Mouse (Mus musculus) monocyte, adult 5-6 weeks (primary cell): ENCODE measurements around the gene Zfp358. TPM values are rescaled to one million over a fixed set of nuclear protein-coding genes. Genes with fewer than 3 reads are reported as not detected.

Source experiments
- ATAC-seq: fragments of 153-309, 156-312 bp; replicated peaks from 2 replicates; pipeline ENCODE4 v1.8.0; 2017; ENCODE audit warnings: mild to moderate bottlenecking; ENCODE audit not compliant: low TSS enrichment, insufficient number of reproducible peaks, severe bottlenecking, poor library complexity, low FRiP score
- total RNA-seq: library from RNA; stranded (forward); fragments of 200-1000, 200-491, 200-594 nt; gene quantifications from 3 replicates; pipeline ENCODE4 v1.2.3, GENCODE M21; 2017

The Zfp358 gene
- total RNA-seq, 1 experiment from 2014 or later = 2.7 TPM

- ATAC-seq = no peak
Observed at GRCm38 (mm10) chr8:3495578-3496427, 2.9 kb downstream of the Zfp358 start.

- ATAC-seq = no peak
Observed at GRCm38 (mm10) chr8:3496428-3496748, 3.5 kb downstream of the Zfp358 start.

DNA sequence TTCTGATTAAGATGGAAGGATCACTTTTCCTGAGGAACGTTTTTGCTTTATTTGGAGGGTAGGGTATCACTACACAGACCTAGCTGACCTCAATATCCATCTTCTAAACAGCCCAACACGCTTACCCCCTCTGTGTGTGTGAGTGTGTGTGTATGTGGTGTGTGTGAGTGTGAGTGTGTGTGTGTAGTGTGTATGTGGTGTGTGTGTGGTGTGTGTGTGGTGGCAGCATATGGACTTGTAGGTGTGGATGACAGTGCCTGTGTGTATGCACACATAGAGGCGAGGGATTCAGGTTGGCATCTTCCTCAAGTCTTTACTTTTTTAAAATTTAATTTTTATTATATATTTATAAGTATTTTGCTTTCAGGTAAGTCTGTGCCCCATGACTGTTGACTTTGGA, 5.6 kb downstream of the Zfp358 start:
- no peak for ATAC-seq

DNA sequence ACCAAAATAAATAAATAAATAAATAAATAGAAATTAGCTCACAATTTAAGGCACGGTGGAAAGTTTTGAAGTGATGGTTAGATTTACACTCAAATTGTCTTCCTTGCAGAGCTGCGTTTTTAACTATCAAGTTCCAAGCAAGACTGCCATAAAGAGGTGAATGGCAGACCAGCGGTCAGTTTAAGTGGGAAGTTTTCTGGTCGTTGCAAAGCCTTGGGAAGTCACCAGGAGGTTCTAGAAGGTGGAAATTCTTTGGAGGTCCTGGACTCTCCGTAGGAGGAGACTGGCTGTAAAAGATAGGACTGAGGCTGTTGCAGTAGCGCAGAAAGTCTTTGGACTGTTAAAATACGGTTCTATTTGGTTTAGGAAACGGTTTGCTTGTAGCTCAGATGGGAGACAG, 6.8 kb downstream of the Zfp358 start:
- ATAC-seq = no peak

DNA sequence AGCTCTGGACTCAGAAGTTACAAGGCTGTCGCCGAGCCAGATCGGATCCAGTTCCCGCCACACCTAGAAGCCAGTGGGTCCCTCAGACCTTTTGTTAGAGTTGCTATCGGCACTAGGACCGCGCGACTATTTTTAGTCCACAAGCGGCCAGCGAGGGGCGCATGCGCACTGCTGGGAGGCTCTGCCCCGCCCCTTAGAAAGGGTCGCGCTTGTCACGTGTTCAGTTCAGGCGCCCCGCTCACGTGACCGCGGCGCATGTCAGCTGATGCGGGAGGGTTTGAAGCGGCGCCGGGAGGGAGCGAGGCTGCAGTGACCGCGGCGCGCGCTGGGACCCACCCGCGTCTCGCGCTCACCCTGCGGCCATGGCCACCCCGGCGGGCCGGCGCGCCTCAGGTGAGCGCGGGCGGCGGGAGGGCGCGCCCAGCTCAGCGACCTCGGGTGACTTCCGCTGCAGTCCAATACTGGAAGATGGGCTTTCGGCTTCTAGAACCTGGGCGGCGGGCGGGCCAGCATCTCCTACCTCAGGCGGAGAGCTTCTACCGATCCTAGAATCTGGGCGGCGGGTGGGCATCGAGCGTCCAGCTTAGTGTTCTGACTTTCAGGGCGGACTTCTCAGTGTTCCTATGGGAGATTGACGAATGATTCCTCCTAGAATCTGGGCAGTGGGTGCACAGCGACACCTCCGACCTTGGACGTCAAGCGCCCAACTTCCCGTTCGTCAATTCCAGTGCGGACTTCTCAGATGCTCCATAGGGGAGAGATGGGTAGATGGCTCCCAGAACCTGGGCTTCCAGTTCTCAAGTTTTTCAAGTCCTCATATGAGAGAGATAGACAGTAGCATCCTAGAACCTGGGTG, 7.5 kb downstream of the Zfp358 start, which contains the start of gene Mcoln1:
Gene Mcoln1, plus strand, starts transcription at position 223 of the 856 bp plus-strand sequence.
- ATAC-seq = peak; percentile 84

GRCm38 (mm10) chr8:3502217-3502616, 9.3 kb downstream of the Zfp358 start:
- ATAC-seq = no peak

DNA sequence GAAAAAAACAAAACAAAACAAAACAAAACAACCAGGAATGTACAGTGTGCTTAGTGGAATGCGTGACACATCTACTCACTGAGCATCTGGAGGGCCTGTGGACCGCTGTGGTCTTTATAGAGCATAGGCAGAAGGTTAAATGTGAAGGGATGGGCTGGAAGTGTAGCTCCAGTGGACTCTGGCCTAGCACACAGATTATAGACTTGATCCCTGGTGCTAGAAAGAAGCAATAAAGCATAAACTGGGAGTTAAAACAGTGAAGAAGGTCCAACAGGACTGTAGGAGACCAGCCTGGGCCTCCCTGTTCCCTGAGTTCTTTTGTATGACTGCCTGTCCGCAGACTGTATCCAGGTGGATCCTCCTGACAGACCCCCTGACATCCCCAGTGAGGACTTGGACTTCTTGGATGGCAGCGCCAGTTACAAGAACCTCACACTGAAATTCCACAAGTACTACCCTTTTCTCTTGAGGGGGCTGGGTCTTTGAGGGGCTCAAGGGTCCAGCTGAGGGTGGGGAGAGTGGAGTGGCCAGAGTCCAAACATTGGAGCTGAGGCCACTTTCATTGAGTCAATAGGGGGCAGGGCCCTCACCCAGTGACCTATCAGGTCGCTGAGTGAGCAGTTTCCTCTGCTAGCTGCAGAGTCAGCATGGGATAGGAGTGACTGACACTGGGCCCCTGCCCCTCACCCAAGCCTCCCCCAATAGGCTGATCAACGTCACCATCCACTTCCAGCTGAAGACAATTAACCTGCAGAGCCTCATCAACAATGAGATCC, 15.2 kb downstream of the Zfp358 start:
- no peak for ATAC-seq

GRCm38 (mm10) chr8:3514681-3515247, 21.8 kb downstream of the Zfp358 start:
- ATAC-seq = no peak

DNA sequence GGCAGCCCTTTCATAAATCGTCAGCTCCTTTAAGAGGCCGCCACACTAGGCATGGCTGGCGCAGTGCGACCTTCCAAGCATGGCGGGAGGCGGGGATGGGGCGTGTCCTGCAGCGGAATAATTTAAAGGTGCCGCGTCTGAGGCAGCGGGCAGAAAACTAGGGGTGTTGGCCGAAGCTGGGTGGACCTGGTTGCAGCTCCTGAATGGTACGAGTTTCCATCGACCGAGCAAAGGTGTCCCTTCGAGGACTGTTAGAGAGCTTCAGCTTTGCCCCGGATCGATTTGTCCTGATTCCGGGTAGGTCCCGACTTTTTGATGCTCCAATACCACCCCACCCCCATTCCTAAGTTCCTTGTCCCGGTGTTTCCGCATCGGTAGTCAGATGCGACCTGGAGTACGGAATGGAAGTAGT, 22.3 kb downstream of the Zfp358 start, which contains the start of gene Pnpla6:
Gene Pnpla6, plus strand, starts transcription at position 125 of the 412 bp plus-strand sequence.
- ATAC-seq = peak; percentile 78

GRCm38 (mm10) chr8:3515771-3516417, 23.0 kb downstream of the Zfp358 start:
- 0 out of 2 replicates have a peak, but pooled peaks have one; percentile 3 for ATAC-seq

DNA sequence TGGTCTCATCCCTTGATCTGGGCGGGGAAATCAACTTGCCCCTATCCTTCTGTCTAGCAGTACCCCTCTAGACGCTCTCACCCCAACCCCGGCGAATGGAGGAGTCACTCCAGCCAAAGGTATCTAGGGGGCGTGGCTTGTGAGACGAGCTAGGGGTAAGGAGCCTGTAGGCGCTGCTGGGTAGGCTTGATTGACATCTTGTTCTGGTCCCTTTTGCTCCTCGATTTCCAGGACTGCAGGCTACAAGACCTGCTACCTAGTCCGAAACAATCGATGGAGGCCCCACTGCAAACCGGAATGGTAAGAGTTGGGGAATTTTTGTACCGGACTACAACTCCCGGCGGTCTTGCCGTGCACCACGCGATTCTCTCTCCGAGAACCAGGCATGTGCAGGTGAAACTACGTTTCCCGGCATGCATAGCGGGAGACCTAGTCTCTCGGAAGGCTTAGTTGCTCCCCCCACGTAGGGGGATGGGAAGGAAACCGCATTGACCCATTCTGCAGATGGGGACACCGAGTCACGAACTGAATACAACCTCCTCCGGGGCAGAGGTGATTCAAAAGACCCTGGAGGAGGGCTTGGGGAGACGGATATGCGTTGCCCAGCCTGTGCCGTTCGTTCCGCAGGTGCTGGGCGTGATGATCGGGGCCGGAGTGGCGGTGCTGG, 23.6 kb downstream of the Zfp358 start:
- peak; percentile 79 for ATAC-seq

DNA sequence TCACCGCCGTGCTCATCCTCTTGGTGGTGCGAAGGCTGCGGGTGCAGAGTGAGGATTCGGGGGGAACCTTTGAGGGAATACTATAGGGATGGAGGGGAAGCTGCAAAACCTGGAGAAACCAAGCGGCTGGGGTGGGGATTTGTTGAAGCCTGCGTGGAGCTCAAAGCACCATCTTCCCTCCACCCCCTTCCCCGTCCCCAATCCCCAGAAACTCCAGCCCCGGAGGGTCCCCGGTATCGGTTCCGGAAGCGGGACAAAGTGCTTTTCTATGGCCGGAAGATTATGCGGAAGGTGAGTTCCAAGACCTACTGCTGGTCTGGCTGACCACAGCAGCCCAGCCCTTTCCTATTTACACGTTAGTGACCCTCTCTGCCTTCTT, 24.2 kb downstream of the Zfp358 start:
- no peak for ATAC-seq

GRCm38 (mm10) chr8:3522007-3522697, 29.2 kb downstream of the Zfp358 start:
- no peak for ATAC-seq

DNA sequence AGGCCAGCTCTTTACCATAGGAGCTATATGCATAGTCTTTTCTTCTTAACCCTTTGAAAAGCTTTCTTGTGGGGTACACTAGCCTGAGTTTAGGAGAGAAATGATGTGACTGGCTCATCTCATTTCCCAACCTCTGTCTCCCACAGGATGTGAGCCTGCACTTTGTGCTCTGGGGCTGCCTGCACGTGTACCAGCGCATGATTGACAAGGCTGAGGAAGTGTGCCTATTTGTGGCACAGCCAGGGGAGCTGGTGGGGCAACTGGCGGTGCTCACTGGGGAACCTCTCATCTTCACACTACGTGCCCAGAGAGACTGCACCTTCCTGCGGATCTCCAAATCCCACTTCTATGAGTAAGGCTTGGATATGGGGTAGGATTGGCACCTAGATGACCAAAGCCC, 37.9 kb downstream of the Zfp358 start:
- ATAC-seq = no peak

- no peak for ATAC-seq
Observed at GRCm38 (mm10) chr8:3531936-3532335, 39.0 kb downstream of the Zfp358 start.

DNA sequence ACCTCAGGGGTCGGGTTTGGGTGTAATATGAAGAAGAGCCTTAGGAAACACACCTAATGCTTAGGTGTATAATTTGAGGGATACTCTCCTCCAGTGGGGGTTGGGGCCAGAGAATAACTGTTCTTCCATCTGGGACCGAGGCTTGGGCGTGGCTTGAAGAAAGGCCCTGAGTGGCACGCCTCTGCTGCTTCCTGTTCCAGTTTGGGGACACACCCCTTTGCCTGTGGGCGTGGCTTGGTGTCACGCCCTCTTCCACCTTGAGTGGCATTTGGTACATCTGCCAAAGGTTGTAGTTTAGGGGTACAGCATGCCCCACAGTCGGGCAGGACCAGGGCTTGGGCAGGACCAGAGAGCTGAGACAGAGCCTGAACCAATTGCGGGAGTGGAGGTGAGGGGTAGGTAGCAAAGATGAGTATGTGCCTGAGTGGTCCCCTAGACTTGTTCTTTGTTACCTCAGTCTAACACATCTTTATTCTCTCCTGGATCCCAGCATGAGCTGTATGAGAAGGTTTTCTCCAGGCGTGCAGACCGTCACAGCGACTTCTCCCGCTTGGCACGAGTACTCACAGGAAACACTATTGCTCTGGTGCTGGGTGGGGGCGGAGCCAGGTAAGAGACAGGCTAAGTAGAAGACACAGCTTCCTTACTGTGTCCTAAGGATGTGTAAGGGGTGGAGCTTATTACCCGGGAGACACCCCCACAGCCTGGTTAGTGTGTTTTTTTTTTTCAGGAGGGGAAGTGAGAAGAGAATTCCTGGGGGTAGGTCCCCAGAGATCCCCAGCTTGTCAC, 43.3 kb downstream of the Zfp358 start:
- no peak for ATAC-seq
